Mouse (Mus musculus) thymus, postnatal 10 days (tissue): Measurements from ENCODE around the gene Pfn4.
A peak's percentile ranks its signal among the peaks of the same experiment; 100 is the strongest.
"Not testable (repeated sequence)": the region's sequence is repeated elsewhere in the genome, so short reads cannot be mapped to it uniquely, and the experiment has no call there.

Experiments
- DNase-seq, 2 experiments: peaks; one replicate each; pipeline ENCODE4 v3.0.0; 2021; ENCODE audit warnings: low spot score in 2 of 2

The Pfn4 gene

GRCm38 (mm10) chr12:4768492-4769332 is at the start of gene Pfn4, which contains the start of gene Fam228b:
TSS of gene Pfn4 (plus strand) at chr12:4769022.
TSS of gene Fam228b (minus strand) at chr12:4769267.
- DNase-seq = peak; percentile 94 to 97

DNA sequence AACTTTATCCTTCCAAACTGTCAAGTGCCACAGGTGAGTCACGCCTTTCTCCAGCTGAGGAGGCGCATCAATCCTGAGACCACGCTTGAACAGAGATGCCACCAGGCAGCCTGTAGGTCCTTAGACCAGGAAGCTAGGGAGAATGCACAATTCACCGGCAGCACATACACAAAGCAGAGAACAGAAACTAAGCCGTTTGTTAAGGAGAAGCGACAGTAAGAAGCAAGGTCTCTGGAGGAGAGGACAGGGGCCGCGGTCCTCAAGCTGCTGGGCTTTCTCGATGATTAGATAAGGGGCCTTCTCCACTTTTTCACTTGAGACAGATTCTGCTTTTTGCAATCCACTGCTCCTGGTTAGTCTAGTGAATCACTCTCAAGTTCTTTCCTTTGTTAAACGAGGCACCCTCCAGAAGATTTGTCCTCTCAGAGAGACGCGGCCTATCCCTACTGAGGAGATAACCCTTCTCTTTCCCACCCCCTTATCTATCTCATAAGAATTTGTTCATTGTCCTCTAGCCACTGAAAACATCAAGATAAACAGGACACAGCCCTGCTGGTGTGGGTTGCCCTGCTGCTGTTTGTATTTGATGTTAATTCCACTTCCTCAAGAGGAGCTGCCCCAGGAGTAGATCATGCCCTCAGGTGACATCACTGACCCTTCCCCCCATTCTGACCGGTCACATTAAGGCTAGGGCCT is 49.6 kb upstream of the Pfn4 start:
- DNase-seq = no peak

GRCm38 (mm10) chr12:4719762-4720754 is 48.8 kb upstream of the Pfn4 start:
- DNase-seq = no peak

- no peak for DNase-seq
These were observed 39.7 kb upstream of the Pfn4 start for GRCm38 (mm10) chr12:4729165-4729564.

GRCm38 (mm10) chr12:4731629-4732028 is 37.2 kb upstream of the Pfn4 start:
- no peak for DNase-seq

- DNase-seq = no peak
These were observed 36.5 kb upstream of the Pfn4 start for GRCm38 (mm10) chr12:4732332-4732731.

DNA sequence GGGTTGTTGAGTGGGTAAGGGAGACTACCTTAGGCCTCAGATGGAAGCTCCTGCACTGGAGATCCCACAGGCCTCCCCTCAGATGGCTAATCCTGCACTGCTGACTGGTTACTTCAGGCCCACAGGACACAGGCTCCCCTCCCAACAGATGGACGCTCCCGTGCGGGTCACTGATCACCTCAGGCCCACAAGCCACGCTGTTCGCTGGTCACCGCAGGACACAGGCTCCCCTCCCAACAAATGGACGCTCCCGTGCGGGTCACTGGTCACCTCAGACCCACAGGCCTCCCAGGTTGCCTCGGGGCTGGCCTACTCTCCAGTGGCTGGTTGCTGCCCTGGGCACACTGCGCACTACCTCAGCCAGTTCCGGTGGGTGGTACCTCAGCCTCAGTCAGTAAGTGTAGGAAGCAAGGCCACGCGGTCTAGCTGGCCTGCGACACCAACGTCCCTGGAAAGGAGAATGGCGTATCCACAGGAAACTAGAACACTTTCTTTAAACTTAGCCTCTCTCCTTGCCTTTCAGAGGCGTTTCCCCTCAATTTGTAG is 30.7 kb upstream of the Pfn4 start, which contains the start of gene Fam228a:
Gene Fam228a (minus strand): TSS at position 400 of the 546 bp plus-strand sequence.
- no peak for DNase-seq

DNA sequence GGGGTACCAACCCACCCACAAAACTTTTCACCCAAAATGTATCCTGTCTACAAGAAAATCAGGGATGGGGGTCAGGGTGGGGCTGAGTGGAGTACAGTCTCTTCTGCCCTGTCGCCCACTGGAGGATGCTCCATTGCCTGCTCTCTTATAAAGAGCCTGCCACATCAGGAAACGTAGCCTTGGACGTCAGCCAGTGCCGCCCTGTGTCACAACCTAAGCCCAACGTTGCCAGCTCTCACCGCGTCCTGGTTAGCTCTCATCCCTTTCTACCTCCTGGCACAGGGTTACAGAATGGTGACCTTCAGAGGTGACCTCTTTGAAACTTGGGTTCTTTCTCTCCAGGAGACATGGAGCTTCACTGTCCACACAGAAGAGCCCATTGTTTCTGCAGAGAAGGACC is 28.0 kb upstream of the Pfn4 start:
- DNase-seq = no peak

DNA sequence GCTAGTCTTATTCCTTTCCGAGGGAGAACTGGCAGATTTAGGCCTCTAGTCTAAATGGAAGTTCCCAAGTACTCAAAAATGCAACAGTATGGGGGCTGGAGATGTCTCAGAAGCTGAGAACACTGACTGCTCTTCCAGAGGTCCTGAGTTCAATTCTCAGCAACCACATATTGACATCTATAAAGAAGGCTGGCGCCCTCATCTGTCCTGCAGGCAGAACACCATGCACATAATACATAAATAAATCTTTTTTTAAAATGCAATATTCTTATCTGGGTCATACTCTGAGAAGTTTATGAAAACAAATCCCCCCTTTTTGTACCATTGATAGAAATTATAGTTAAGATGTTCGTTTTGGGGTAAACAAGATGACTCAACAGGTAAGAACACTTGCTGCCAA is 26.6 kb upstream of the Pfn4 start:
- DNase-seq = no peak

DNA sequence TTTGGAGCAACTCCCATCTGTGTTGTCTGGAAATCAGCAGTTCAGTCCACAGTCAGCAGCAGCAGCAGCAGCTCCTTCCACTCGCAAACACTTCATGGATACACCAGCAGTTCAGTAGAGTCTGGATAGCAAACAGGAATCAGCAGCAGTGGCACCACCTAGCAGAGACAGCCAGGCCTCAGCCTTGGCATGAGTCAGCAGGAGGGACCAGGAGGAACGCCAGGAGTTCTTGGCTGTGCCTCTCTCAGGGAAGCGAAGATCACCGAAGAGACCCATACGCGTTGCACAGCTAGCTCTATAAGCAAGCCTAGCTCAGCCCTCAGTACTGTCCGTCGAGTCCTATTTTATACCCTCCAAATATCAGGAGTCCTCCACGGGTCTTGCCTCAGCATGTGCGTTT is 24.3 kb upstream of the Pfn4 start:
- no peak for DNase-seq

- DNase-seq = not testable (repeated sequence)
These were observed 14.4 kb upstream of the Pfn4 start for GRCm38 (mm10) chr12:4754451-4754850.

- no peak for DNase-seq
These were observed 11.8 kb upstream of the Pfn4 start for GRCm38 (mm10) chr12:4757060-4757459.

DNA sequence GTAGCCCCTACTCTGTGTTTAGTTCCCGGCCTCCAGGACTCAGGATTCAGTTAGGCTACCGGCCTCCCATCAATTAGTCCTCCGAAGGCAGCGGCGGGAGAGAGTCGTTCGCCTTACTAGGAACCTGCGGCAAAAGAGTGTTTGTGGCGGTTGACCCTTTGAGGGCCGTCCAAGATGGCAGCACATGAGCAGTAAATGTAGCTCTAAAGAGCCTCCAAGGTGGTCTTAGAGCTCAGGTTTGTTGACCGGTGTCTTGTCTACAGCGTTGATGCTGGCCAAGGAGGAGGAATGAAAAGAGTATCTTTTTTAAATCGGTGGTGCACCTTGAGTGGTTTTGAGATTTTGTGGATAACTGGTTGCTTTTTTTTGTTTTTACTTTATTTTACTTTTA is 506 bp downstream of the Pfn4 start:
- DNase-seq = no peak

GRCm38 (mm10) chr12:4774895-4775587 is 6.2 kb downstream of the Pfn4 start:
- no peak for DNase-seq

GRCm38 (mm10) chr12:4775588-4775949 is 6.7 kb downstream of the Pfn4 start:
- DNase-seq = peak in 1 of 2 experiments; percentile 28

- DNase-seq = no peak
These were observed 8.9 kb downstream of the Pfn4 start for GRCm38 (mm10) chr12:4777734-4778133.

DNA sequence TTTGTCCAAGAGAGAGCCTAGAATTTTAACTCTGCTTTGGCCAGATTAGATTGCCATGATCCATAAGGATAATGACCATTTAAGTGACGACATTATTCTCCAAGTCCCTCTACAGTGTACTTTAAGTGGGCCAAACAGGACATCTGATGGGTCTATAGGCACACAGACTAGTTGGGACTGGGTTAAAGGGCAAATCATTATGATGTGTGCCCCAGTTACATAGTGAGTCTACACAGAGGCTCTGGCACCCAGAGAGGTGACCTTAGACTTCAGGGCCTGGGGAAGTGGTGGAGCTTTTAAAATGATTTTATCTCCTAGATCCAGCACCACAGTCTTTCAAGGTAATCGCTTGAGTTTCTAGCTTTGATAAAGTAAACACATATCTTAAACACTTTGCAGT is 11.4 kb downstream of the Pfn4 start:
- DNase-seq = no peak

GRCm38 (mm10) chr12:4781270-4781669 is 12.4 kb downstream of the Pfn4 start:
- DNase-seq = no peak

GRCm38 (mm10) chr12:4781725-4782404 is 13.0 kb downstream of the Pfn4 start:
- not testable (repeated sequence) for DNase-seq

GRCm38 (mm10) chr12:4783598-4783997 is 14.8 kb downstream of the Pfn4 start:
- peak; percentile 22 to 34 for DNase-seq
